Mouse (Mus musculus) intestine, postnatal 0 days (tissue): Measurements from ENCODE around the gene Fbxw7. TPM values are rescaled to one million over a fixed set of nuclear protein-coding genes. Genes with fewer than 3 reads are reported as not detected.

Experiments
- ATAC-seq: fragments of 200-750 bp; cut with Nextera tagmentation; 2 replicates; pipeline ENCODE4 v1.8.0; 2017; ENCODE audit warnings: mild to moderate bottlenecking, moderate TSS enrichment, moderate library complexity
- H3K27ac ChIP-seq: fragments of 300-500 bp; sonication (generic); 2 replicates; pipeline ENCODE4 v1.5.1; 2014; ENCODE audit warnings: mild to moderate bottlenecking, low read depth, low read length, moderate library complexity
- H3K27me3 ChIP-seq: fragments of 300-500 bp; sonication (generic); replicated peaks from 2 replicates; pipeline ENCODE4 v1.6.1; 2014; ENCODE audit warnings: low read length, mixed read lengths; ENCODE audit not compliant: control insufficient read depth, insufficient read depth
- H3K36me3 ChIP-seq: fragments of 300-500 bp; sonication (generic); 2 replicates; pipeline ENCODE4 v1.6.1; 2014; ENCODE audit warnings: mild to moderate bottlenecking, moderate library complexity; ENCODE audit not compliant: control insufficient read depth, insufficient read depth
- H3K4me1 ChIP-seq: fragments of 300-500 bp; sonication (generic); replicated peaks from 2 replicates; pipeline ENCODE4 v1.6.1; 2014; ENCODE audit warnings: antibody characterized with exemption, low read length, mixed read lengths; ENCODE audit not compliant: control insufficient read depth, insufficient read depth
- H3K4me2 ChIP-seq: fragments of 300-500 bp; sonication (generic); replicated peaks from 2 replicates; pipeline ENCODE4 v1.6.1; 2014; ENCODE audit warnings: low read depth, mild to moderate bottlenecking, moderate library complexity
- H3K4me3 ChIP-seq: fragments of 300-500 bp; sonication (generic); 2 replicates; pipeline ENCODE4 v1.5.1; 2014; ENCODE audit warnings: low read depth, low read length
- H3K9ac ChIP-seq: fragments of 300-500 bp; sonication (generic); 2 replicates; pipeline ENCODE4 v1.6.1; 2014; ENCODE audit warnings: mild to moderate bottlenecking, low read depth, low read length
- H3K9me3 ChIP-seq: fragments of 300-500 bp; sonication (generic); 2 replicates; pipeline ENCODE4 v1.6.1; 2016; ENCODE audit warnings: mixed run types; ENCODE audit not compliant: control insufficient read depth
- CTCF ChIP-seq: sonication (generic); IDR thresholded peaks from 2 replicates; pipeline ENCODE4 v1.5.1; 2016; ENCODE audit warnings: low read depth, mild to moderate bottlenecking, control low read depth, antibody characterized with exemption, moderate library complexity
- WGBS: fragments of 180-500 bp; shearing (Covaris S2); extraction: QIAGEN DNeasy Blood & Tissue Kit; methylation state at CpG from one replicate; pipeline ENCODE4 v1.1.7; 2014; 5-methylcytosine and 5-hydroxymethylcytosine counted together
- polyA plus RNA-seq: library from polyadenylated mRNA; unstranded; fragments of >200 nt; fragmentation: Nextera tagmentation; extraction: Ambion mirVana; gene quantifications from 2 replicates; pipeline ENCODE4 v1.2.1, GENCODE M21; 2015

Fbxw7 gene
- polyA plus RNA-seq, 1 experiment from 2014 or later: 5.7 TPM

DNA sequence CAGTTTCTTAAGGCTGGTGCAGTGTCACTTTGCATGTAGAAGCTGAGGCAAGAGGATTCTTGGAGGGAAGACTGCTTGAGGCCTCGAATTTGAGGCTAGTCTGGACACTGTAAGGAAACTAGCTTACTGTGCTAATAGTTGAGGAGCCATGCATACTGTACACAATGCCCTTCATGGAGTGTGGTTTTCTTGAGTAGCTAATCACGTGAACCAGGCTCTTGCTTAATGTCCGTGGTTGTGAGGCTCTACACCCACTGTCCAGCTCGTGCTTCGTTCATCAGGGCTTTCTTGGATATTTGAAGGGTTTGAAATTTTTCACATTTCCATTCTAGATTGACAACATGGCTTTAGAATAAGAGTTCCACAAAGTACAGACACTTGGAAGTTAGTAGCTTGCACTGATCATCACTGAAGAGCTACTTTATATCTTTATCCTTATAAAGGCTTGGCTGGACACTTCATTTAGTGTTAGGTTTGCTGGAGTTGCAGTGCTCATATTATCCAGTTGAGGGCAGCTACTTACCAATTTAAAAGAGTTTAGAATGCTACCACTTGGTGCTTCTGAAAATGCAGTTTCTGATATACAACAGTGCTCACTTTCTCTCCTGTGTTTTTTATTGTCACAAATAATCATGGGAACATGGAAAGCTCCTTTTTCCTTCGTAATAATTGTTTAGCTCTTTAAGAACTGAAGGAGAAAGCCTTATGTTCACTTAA, 106.8 kb downstream of the Fbxw7 start:
- TF ChIP-seq CTCF: peak; percentile 76
- H3K36me3 ChIP-seq: no peaks in the 10 kb centered on the region
- no peak overlapping the region for H3K9ac ChIP-seq
- 76% methylated on average over 6 of the region's 6 CpGs for WGBS
- H3K4me2 ChIP-seq: no peak overlapping the region
- H3K9me3 ChIP-seq: no peaks in the 10 kb centered on the region
- no peaks in the 10 kb centered on the region for H3K27me3 ChIP-seq
- no peaks in the 10 kb centered on the region for H3K4me1 ChIP-seq
- H3K4me3 ChIP-seq: no peak overlapping the region
- ATAC-seq: no peak
- H3K27ac ChIP-seq: no peak overlapping the region

GRCm38 (mm10) chr3:84923256-84923655, 108.2 kb downstream of the Fbxw7 start:
- no peaks in the 10 kb centered on the region for H3K36me3 ChIP-seq
- H3K27ac ChIP-seq: no peak overlapping the region
- 46% methylated on average over 1 of the region's 1 CpGs for WGBS
- no peak overlapping the region for H3K4me2 ChIP-seq
- no peak overlapping the region for H3K4me3 ChIP-seq
- no peak for TF ChIP-seq CTCF
- H3K27me3 ChIP-seq: no peaks in the 10 kb centered on the region
- no peak overlapping the region for H3K9ac ChIP-seq
- ATAC-seq: peak; percentile 36
- H3K4me1 ChIP-seq: no peaks in the 10 kb centered on the region
- H3K9me3 ChIP-seq: no peaks in the 10 kb centered on the region

DNA sequence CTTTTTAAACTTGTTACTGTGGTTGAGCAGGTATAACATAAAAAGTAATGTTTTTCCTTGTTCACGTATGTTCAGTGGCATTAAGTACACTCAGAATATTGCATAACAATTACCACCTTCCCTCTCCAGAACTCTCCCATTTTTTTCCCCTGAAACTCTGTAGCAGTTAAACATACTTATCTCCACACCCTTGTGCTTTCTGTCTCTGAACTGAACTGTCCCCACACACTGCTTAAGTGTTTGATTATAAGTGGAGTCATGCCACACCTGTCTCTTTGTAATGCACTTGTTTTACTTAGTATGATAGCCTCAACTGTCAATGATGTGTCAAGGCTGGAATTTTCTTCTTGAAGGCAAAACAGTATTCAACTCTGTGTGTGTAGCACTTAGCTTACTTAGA, 108.6 kb downstream of the Fbxw7 start:
- H3K36me3 ChIP-seq: no peaks in the 10 kb centered on the region
- no peaks in the 10 kb centered on the region for H3K27me3 ChIP-seq
- H3K9me3 ChIP-seq: no peaks in the 10 kb centered on the region
- no peak overlapping the region for H3K9ac ChIP-seq
- no peak overlapping the region for H3K27ac ChIP-seq
- H3K4me2 ChIP-seq: no peak overlapping the region
- 37% methylated on average over 1 of the region's 1 CpGs for WGBS
- TF ChIP-seq CTCF: no peak
- ATAC-seq: peak; percentile 63
- H3K4me3 ChIP-seq: no peak overlapping the region
- no peaks in the 10 kb centered on the region for H3K4me1 ChIP-seq

DNA sequence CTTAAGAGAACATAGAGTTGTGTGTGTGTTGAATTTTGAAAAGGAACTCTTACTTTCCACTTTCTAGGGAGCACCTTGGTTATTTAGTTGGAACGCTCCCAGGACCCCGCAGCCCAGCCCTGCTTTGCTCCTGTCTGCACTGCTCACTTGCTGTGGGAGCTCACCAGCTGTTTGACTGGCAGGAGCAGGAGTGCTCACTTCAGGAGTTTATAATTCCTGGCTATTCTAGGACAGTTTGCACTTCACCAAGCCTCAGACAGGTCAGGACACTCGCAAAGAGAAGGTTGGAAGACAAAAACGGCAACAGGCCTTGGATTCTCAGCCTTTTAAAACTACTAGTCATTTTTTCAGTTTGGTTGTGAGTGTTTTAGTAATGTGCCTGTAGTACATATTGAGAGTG, 110.2 kb downstream of the Fbxw7 start:
- no peak overlapping the region for H3K9ac ChIP-seq
- no peaks in the 10 kb centered on the region for H3K36me3 ChIP-seq
- H3K9me3 ChIP-seq: no peaks in the 10 kb centered on the region
- no peak for TF ChIP-seq CTCF
- H3K4me2 ChIP-seq: no peak overlapping the region
- no peak for ATAC-seq
- no peaks in the 10 kb centered on the region for H3K4me1 ChIP-seq
- H3K4me3 ChIP-seq: no peak overlapping the region
- H3K27me3 ChIP-seq: no peaks in the 10 kb centered on the region
- H3K27ac ChIP-seq: no peak overlapping the region
- WGBS: 78% methylated on average over 4 of the region's 4 CpGs

- Histone ChIP-seq H3K27me3 (no peaks in the 10 kb centered on the region), H3K4me2 (no peak overlapping the region), H3K4me3 (no peak overlapping the region), H3K36me3 (no peaks in the 10 kb centered on the region), H3K4me1 (no peaks in the 10 kb centered on the region), H3K27ac (0 out of 2 replicates have a peak overlapping the region, but pooled peaks have one; percentile 28), H3K9ac (no peak overlapping the region; the same call in 1 of the 2 replicates), H3K9me3 (no peaks in the 10 kb centered on the region)
- ATAC-seq: peak; percentile 57
- 62% methylated on average over 5 of the region's 5 CpGs for WGBS
- no peak for TF ChIP-seq CTCF
Observed at GRCm38 (mm10) chr3:84926140-84926539, 111.1 kb downstream of the Fbxw7 start.

DNA sequence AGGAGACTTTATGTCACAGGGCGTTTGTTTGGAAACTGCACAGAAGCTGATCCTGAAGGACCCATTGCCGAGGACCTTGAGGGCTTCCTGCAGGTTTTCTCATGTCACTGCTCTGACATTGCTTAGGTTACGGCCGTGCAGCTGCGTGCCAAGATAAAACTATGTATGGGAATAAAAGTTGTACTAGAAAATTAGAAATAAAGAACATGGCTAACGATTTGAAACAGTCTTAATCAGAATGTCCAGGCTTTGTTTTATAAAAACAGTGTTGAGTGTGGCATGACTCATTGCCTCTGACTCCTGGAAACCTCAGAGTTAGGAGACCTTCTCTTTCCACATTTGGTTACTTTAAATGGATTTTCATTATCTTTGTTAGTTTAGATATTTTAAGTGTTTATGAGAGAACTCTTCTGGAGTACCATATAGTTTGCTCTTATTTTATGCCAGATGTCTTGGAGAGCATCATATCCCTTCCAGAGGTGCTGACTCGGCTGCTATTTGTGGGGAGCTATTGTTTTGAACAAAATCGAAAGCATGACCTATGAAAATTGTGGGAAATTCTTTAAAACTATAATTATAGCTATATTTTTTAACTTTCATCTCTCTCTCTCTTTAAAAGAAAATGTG, 112.2 kb downstream of the Fbxw7 start:
- 68% methylated on average over 8 of the region's 8 CpGs for WGBS
- ATAC-seq: no peak
- Histone ChIP-seq H3K4me2 (no peak overlapping the region), H3K36me3 (no peaks in the 10 kb centered on the region), H3K27me3 (no peaks in the 10 kb centered on the region), H3K9me3 (no peaks in the 10 kb centered on the region), H3K9ac (no peak overlapping the region), H3K4me1 (no peaks in the 10 kb centered on the region), H3K27ac (no peak overlapping the region), H3K4me3 (no peak overlapping the region)
- no peak for TF ChIP-seq CTCF
